Mouse (Mus musculus): ENCODE data around the gene Exph5. TPM values are rescaled to one million over a fixed set of nuclear protein-coding genes. Genes with fewer than 3 reads are reported as not detected.
A peak's percentile ranks its signal among the peaks of the same experiment; 100 is the strongest.

Gene Exph5
- polyA plus RNA-seq, 1 experiment from 2014 or later, result 7.2 TPM

GRCm38 (mm10) chr9:53302415-53302814 lies 945 bp downstream of the Exph5 start:
- H3K9ac ChIP-seq (replicated peaks; ENCODE audit: low read depth), result no peak overlapping the region
- no peaks in the 10 kb centered on the region for H3K9me3 ChIP-seq (ENCODE audit: low read length)
- no peaks in the 10 kb centered on the region for H3K36me3 ChIP-seq (ENCODE audit: insufficient read depth, low read length)
- ATAC-seq (no peak), DNase-seq (ENCODE audit: low spot score) (peak; percentile 24)
- peak overlapping the region; percentile 43 for H3K4me3 ChIP-seq (ENCODE audit: low read depth, low read length)
- 45% methylated on average over 5 of the region's 5 CpGs for WGBS
- H3K4me1 ChIP-seq (ENCODE audit: insufficient read depth, low read depth, low read length), result no peaks in the 10 kb centered on the region
- H3K27me3 ChIP-seq (replicated peaks; ENCODE audit: insufficient read depth, low read length), result no peaks in the 10 kb centered on the region
- TF ChIP-seq EP300 (IDR thresholded peaks at IDR 0.05) (no peak), CTCF (IDR thresholded peaks at IDR 0.05) (no peak)
- H3K27ac ChIP-seq (ENCODE audit: low read length), result peak overlapping the region; percentile 89
- peak overlapping the region; percentile 66 for H3K4me2 ChIP-seq (replicated peaks; ENCODE audit: low read depth, low read length)

GRCm38 (mm10) chr9:53307904-53308303 lies 6.4 kb downstream of the Exph5 start:
- DNase-seq (ENCODE audit: low spot score), result peak; percentile 42
- WGBS, result 52% methylated on average over 7 of the region's 7 CpGs
- H3K9me3 ChIP-seq (ENCODE audit: low read length), result no peaks in the 10 kb centered on the region
- peak overlapping the region; percentile 26; the same call in 1 of the 2 replicates for H3K27ac ChIP-seq (ENCODE audit: low read length)
- 0 out of 2 replicates have a peak, but pooled peaks have one; percentile 23 for ATAC-seq
- H3K4me3 ChIP-seq (ENCODE audit: low read depth, low read length), result no peak overlapping the region
- H3K27me3 ChIP-seq (replicated peaks; ENCODE audit: insufficient read depth, low read length), result no peaks in the 10 kb centered on the region
- H3K36me3 ChIP-seq (ENCODE audit: insufficient read depth, low read length), result no peaks in the 10 kb centered on the region
- H3K4me2 ChIP-seq (replicated peaks; ENCODE audit: low read depth, low read length), result no peak overlapping the region
- TF ChIP-seq EP300 (IDR thresholded peaks at IDR 0.05), result no peak
- no peak for TF ChIP-seq CTCF (IDR thresholded peaks at IDR 0.05)
- no peak overlapping the region for H3K9ac ChIP-seq (replicated peaks; ENCODE audit: low read depth)
- no peaks in the 10 kb centered on the region for H3K4me1 ChIP-seq (ENCODE audit: insufficient read depth, low read depth, low read length)

DNA sequence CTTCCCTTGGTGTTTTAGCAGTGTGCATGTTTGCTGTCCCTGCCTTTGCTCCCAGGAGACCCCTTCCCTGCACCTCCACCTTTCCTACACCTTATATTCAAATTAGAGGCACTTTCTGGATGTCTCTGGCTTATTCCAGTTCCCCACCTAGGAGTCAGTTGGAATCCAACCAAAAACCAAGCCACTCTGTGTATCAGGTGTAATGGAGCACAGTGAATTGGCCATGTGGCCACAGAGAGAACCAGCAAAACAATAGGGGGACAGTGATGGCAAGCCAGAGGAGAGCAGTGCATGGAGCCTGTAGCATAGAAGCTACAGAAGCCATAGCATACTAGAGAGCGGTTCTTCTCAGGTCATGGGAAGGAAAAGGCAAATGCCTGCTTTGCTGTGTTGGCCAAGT lies 11.5 kb downstream of the Exph5 start:
- no peak overlapping the region for H3K27ac ChIP-seq (ENCODE audit: low read length)
- H3K4me1 ChIP-seq (ENCODE audit: insufficient read depth, low read depth, low read length), result no peaks in the 10 kb centered on the region
- WGBS, result 100% methylated on average over 1 of the region's 1 CpGs
- H3K9ac ChIP-seq (replicated peaks; ENCODE audit: low read depth), result no peak overlapping the region
- TF ChIP-seq CTCF (IDR thresholded peaks at IDR 0.05) (no peak), EP300 (IDR thresholded peaks at IDR 0.05) (no peak)
- H3K4me2 ChIP-seq (replicated peaks; ENCODE audit: low read depth, low read length), result no peak overlapping the region
- no peak for ATAC-seq
- no peak overlapping the region for H3K4me3 ChIP-seq (ENCODE audit: low read depth, low read length)
- H3K27me3 ChIP-seq (replicated peaks; ENCODE audit: insufficient read depth, low read length), result no peaks in the 10 kb centered on the region
- H3K36me3 ChIP-seq (ENCODE audit: insufficient read depth, low read length), result no peaks in the 10 kb centered on the region
- H3K9me3 ChIP-seq (ENCODE audit: low read length), result no peaks in the 10 kb centered on the region
- no peak for DNase-seq (ENCODE audit: low spot score)

GRCm38 (mm10) chr9:53320894-53321650 lies 19.6 kb downstream of the Exph5 start:
- H3K4me1 ChIP-seq (ENCODE audit: insufficient read depth, low read depth, low read length), result peaks cover 3% of the 10 kb centered on the region; the same call in 1 of the 2 replicates
- DNase-seq (ENCODE audit: low spot score) (peak; percentile 47), ATAC-seq (0 out of 2 replicates have a peak, but pooled peaks have one; percentile 19)
- TF ChIP-seq EP300 (IDR thresholded peaks at IDR 0.05), result no peak
- no peak for TF ChIP-seq CTCF (IDR thresholded peaks at IDR 0.05)
- no peaks in the 10 kb centered on the region for H3K9me3 ChIP-seq (ENCODE audit: low read length)
- H3K27ac ChIP-seq (ENCODE audit: low read length), result 0 out of 2 replicates have a peak overlapping the region, but pooled peaks have one; percentile 4
- no peaks in the 10 kb centered on the region for H3K36me3 ChIP-seq (ENCODE audit: insufficient read depth, low read length)
- WGBS, result 27% methylated on average over 10 of the region's 10 CpGs
- no peak overlapping the region for H3K9ac ChIP-seq (replicated peaks; ENCODE audit: low read depth)
- H3K4me3 ChIP-seq (ENCODE audit: low read depth, low read length), result no peak overlapping the region
- no peaks in the 10 kb centered on the region for H3K27me3 ChIP-seq (replicated peaks; ENCODE audit: insufficient read depth, low read length)
- H3K4me2 ChIP-seq (replicated peaks; ENCODE audit: low read depth, low read length), result no peak overlapping the region

DNA sequence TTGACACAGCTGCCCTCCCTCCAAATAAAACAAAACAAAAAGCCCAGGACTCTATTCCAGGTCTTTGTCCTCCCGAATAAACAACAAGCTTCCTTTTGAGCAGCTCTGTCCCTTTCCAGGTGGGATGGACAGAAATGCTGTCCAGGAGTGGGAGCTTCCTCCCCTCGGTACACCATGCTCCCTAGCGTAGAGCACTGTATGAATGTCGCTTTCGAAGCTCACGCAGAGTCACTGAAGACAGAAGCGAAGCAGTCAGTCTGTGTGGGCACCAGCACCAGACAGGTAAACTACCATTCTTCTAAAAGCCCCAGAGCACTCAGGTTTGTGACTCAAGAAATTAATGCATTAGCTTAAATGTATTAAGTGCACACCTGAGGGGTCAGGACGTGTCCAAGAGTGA lies 20.2 kb downstream of the Exph5 start:
- H3K27me3 ChIP-seq (replicated peaks; ENCODE audit: insufficient read depth, low read length), result no peaks in the 10 kb centered on the region
- no peaks in the 10 kb centered on the region for H3K9me3 ChIP-seq (ENCODE audit: low read length)
- peaks cover 3% of the 10 kb centered on the region; the same call in 1 of the 2 replicates for H3K4me1 ChIP-seq (ENCODE audit: insufficient read depth, low read depth, low read length)
- no peak overlapping the region for H3K4me3 ChIP-seq (ENCODE audit: low read depth, low read length)
- WGBS, result 73% methylated on average over 8 of the region's 8 CpGs
- DNase-seq (ENCODE audit: low spot score) (no peak), ATAC-seq (no peak)
- no peak overlapping the region for H3K9ac ChIP-seq (replicated peaks; ENCODE audit: low read depth)
- no peak overlapping the region for H3K4me2 ChIP-seq (replicated peaks; ENCODE audit: low read depth, low read length)
- no peaks in the 10 kb centered on the region for H3K36me3 ChIP-seq (ENCODE audit: insufficient read depth, low read length)
- H3K27ac ChIP-seq (ENCODE audit: low read length), result 0 out of 2 replicates have a peak overlapping the region, but pooled peaks have one; percentile 4
- TF ChIP-seq EP300 (IDR thresholded peaks at IDR 0.05) (no peak), CTCF (IDR thresholded peaks at IDR 0.05) (no peak)

- ATAC-seq, result peak; percentile 65
- peak; percentile 84 for TF ChIP-seq EP300 (IDR thresholded peaks at IDR 0.05)
- TF ChIP-seq CTCF (IDR thresholded peaks at IDR 0.05), result peak; percentile 47
- peak overlapping the region; percentile 73 for H3K27ac ChIP-seq (ENCODE audit: low read length)
- H3K9me3 ChIP-seq (ENCODE audit: low read length), result no peaks in the 10 kb centered on the region
- 52% methylated on average over 10 of the region's 10 CpGs for WGBS
- H3K9ac ChIP-seq (replicated peaks; ENCODE audit: low read depth), result no peak overlapping the region
- H3K36me3 ChIP-seq (ENCODE audit: insufficient read depth, low read length), result no peaks in the 10 kb centered on the region
- no peak overlapping the region for H3K4me3 ChIP-seq (ENCODE audit: low read depth, low read length)
- H3K4me1 ChIP-seq (ENCODE audit: insufficient read depth, low read depth, low read length), result peaks cover 3% of the 10 kb centered on the region; the same call in 1 of the 2 replicates
- peak; percentile 81 for DNase-seq (ENCODE audit: low spot score)
- H3K4me2 ChIP-seq (replicated peaks; ENCODE audit: low read depth, low read length), result no peak overlapping the region
- no peaks in the 10 kb centered on the region for H3K27me3 ChIP-seq (replicated peaks; ENCODE audit: insufficient read depth, low read length)
Measured at GRCm38 (mm10) chr9:53323419-53324251, 22.2 kb downstream of the Exph5 start.
